Mouse (Mus musculus): ENCODE measurements around the gene Ptges3.
A peak's percentile ranks its signal among the peaks of the same experiment; 100 is the strongest.
"Not testable (repeated sequence)": the region's sequence is repeated elsewhere in the genome, so short reads cannot be mapped to it uniquely, and the experiment has no call there.

The Ptges3 gene

GRCm38 (mm10) chr10:128059207-128059981 is 640 bp downstream of the Ptges3 start:
- DNase-seq (ENCODE audit: low spot score) = peak; percentile 77

DNA sequence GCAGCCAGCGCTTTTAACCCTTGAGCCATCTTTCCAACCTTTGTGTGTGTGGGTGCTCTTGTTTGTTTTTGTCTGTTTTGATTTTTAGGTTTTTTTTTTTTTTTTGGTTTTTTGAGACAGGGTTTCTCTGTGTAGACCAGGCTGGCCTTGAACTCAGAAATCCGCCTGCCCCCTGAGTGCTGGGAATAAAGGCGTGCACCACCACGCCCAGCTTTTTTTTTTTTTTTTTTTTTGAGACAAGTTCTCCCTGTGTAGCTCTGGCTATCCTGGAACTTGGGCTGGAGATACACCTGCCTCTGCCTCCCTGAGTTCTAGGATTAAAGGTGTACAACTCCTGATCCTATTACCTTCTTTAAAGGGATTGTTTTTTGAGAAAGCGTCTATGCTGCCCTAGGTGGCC is 2.4 kb downstream of the Ptges3 start:
- no peak for DNase-seq (ENCODE audit: low spot score)

DNA sequence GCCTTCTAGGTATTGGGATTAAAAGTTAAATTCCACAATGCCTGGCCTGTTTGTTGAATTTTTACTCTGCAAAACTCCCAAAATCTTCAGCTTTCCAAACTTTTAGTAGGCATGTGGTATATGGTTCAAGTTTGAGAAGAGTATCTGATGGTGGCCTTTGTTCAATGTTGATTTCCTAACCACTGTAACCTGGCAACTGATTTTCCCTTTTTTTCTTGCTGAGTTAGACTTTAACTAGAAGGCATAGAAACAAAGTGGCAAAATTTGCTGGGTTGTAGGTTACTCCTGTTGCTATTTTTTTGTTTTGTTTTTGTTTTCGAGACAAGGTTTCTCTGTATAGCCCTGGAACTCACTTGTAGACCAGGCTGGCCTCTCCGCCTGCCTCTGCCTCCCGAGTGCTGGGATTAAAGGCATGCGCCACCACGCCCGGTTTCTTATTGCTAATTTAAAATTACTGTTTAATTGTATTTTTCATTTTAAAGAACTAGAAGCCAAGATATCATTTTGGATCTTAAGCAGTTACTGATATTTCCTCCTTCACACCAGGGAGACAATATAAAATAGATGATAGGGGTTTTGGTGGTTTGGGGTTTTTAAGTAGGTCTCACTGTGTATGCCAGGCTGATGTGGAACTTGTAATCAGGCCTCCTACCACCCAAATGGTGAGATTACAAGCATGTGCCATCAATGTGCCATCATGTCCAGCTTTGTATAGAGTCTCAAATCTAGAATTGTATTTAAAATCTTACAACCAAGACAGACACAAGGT is 3.7 kb downstream of the Ptges3 start:
- no peak for DNase-seq (ENCODE audit: low spot score)

GRCm38 (mm10) chr10:128066072-128066471 is 7.3 kb downstream of the Ptges3 start:
- no peak for DNase-seq (ENCODE audit: low spot score)

DNA sequence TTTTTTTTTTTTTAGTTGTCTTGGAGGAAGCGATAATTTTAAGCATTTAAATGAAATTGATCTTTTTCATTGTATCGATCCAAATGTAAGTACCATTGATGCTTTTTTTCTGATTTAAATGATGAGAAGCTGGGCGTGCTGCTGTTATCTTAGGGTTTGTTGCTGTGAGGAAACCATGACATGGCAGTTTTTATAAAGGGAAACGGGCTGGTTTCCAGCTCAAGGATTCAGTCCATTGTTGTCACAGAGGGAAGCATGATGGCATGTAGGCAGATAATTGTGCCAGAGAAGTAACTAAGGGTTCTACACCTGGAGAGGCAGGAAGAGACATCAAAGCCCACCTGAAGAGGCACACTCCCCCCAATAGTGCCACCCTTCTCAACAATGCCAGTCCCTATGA is 10.4 kb downstream of the Ptges3 start:
- no peak for DNase-seq (ENCODE audit: low spot score)

DNA sequence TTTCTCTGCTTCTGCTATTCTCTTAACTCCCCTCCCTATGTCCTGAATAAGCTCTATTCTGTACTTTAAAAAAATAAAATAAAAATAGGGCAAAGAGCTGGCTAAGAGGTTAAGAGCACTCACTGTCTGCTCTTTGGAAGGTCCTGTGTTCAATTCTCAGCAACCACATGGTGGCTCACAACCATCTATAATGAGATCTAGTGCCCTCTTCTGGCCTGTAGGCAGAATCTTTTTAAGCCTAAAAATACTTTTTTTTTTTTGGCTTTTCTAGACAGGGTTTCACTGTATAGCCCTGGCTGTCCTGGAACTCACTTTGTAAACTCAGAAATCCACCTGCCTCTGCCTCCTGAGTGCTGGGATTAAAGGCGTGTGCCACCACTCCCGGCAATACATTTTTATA is 11.7 kb downstream of the Ptges3 start:
- DNase-seq (ENCODE audit: low spot score) = not testable (repeated sequence)

GRCm38 (mm10) chr10:128078269-128078668 is 19.5 kb downstream of the Ptges3 start:
- not testable (repeated sequence) for DNase-seq (ENCODE audit: low spot score)

DNA sequence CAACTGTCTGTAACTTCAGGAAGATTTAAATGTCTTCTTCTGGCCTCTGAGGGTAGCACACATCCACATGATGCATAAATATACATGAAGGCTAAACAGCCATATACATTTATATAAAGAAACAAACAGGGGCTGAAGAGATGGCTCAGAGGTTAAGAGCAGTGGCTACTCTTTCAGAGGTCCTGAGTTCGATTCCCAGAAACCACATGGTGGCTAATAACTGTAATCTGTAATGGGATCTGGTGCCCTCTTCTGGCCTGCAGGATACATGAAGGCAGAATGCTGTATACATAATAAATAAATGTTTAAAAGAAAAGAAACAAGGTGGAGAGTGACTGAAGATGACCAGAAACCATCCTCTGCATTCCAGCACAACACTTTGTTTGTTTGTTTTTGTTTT is 21.7 kb downstream of the Ptges3 start:
- no peak for DNase-seq (ENCODE audit: low spot score)

GRCm38 (mm10) chr10:128081807-128082476 is 23.2 kb downstream of the Ptges3 start:
- no peak for DNase-seq (ENCODE audit: low spot score)

DNA sequence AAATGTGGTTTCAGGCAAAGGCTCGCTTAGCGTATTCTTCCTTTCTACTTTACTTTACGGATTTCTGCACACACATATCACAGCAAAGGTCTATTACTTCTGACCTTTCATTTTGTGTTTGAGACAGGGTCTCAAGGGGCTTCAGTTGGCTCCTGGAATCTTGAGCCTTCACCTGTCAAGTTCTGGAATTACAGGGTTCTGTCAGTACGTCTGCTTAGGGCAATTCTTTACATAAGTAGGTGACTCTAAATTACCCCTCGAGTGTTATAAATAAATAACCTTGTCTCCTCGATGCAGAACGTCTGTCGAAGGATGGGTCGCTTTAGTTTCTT is 23.7 kb downstream of the Ptges3 start:
- no peak for DNase-seq (ENCODE audit: low spot score)

DNA sequence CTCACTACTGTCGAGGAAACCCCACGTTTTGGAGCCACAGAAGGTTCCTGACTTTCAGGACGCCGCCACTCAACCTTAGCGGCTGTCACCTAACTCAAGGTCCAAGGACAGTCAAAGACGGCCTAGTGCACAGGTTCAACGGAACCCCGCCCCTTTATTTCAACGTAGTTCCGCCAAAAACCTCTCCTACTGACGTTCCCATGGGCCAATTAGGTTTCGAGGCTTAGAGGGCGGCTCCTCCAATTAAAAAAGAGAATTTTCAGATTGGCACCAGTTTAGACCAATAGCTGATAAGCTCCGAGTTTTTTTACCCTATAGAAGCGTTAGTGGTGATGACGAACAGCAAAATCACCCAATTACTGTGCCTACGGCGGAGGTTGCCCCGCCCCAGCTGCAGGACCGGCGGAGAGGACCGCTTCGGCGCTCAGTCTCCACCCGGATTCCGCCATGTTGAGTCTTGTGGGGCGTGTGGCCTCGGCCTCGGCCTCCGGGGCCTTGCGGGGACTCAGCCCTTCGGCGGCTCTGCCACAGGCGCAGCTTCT is 24.2 kb downstream of the Ptges3 start, which contains the start of gene Atp5b:
Atp5b (plus strand) TSS at position 394 of the 542 bp plus-strand sequence.
- DNase-seq (ENCODE audit: low spot score) = peak; percentile 99

DNA sequence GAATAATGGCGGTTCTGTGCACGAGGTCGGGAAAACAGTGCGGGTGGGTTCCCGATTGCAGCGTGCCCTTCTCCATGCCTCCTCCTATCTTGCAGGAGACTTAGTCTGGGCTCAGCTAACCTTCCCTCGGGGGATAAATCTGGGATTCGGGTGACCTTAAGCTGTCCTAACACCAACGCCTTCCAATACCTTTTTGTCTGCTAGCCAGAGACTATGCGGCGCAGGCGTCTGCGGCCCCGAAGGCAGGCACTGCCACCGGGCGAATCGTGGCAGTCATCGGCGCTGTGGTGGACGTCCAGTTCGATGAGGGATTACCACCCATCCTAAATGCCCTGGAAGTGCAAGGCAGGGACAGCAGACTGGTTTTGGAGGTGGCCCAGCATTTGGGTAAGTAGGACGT is 24.9 kb downstream of the Ptges3 start:
- DNase-seq (ENCODE audit: low spot score) = no peak

GRCm38 (mm10) chr10:128084160-128084559 is 25.4 kb downstream of the Ptges3 start:
- no peak for DNase-seq (ENCODE audit: low spot score)

GRCm38 (mm10) chr10:128086391-128086790 is 27.6 kb downstream of the Ptges3 start:
- DNase-seq (ENCODE audit: low spot score) = no peak

GRCm38 (mm10) chr10:128087216-128087615 is 28.5 kb downstream of the Ptges3 start:
- DNase-seq (ENCODE audit: low spot score) = not testable (repeated sequence)

DNA sequence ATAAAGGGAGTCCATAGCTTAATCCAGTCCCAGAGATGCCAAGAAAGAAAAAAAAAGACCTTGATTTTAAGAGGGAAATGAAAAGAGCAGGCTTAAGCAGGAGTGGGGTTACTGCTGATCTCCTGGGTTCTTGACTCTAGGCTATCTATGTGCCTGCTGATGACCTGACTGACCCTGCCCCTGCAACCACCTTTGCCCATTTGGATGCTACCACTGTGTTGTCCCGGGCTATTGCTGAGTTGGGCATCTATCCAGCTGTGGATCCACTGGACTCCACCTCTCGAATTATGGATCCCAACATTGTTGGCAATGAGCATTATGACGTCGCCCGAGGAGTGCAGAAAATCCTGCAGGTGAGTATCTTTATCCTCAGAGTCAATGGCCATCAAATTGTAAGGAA is 29.4 kb downstream of the Ptges3 start:
- no peak for DNase-seq (ENCODE audit: low spot score)

- no peak for DNase-seq (ENCODE audit: low spot score)
Measured at GRCm38 (mm10) chr10:128089842-128090241, 31.1 kb downstream of the Ptges3 start.

- DNase-seq (ENCODE audit: low spot score) = peak; percentile 76
Measured at GRCm38 (mm10) chr10:128090651-128091563, 32.2 kb downstream of the Ptges3 start.

DNA sequence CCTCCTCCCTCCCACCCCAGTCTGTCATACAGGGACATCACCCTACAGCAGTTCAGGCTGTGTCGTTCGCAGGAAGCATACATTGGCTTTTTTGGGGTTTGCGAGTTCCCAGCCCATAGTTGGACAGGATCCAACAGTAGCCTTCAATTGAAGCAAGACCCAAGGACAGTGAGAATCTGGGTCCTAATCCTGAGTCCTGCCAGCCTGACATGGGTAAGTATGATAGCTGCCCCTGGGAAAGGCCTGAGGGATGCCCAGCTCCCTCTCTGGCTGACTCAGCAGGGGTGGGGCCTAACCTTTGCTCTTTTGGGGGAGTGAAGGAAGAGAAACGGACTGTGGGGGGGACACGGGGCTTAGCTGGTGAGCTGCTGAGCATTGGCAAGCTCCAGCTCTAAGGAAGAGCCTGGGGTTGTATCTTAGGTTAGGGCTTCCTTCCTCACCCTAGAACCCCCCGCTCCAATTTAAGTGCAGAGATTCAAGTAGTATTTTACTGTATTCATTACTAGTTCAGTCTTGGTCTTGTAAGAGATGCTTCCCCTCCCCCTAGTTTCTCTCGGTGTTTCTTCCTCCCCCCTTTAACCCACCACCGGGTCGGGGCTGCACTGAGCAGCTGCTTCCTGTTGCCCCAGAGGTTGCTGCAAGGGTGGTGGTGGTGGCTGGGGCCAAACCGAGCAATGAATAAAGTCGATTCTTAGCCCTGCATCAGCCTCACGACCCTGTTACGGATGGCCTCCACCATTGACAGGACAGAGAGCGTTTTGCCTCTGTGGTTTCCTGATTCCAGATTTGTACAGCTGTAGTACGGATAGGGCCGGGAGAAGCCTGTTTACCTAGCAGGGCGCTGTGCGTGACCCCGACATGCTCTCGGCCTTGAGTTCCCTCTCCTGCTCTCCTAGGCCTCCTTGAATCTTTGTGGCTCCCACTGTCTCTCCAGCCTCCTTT is 33.1 kb downstream of the Ptges3 start, which contains the start of gene Baz2a:
Baz2a (plus strand) TSS at position 14 of the 942 bp plus-strand sequence.
- DNase-seq (ENCODE audit: low spot score) = peak; percentile 38
